Mouse (Mus musculus) left cerebral cortex, adult 2 months (tissue): ENCODE measurements around the gene Myo18a. TPM values are rescaled to one million over a fixed set of nuclear protein-coding genes. Genes with fewer than 3 reads are reported as not detected.

Experiments used
- DNase-seq, 2 experiments: peaks; one replicate each; pipeline ENCODE4 v3.0.0; 2021 to 2022; ENCODE audit warnings: low spot score in 2 of 2, mixed read lengths in 1 of 2; ENCODE audit errors: extremely low spot score in 1 of 2
- H3K27ac ChIP-seq: fragments of 200-600 bp; 2 replicates; pipeline ENCODE4 v1.8.1; 2022
- H3K4me3 ChIP-seq: fragments of 200-600 bp; 2 replicates; pipeline ENCODE4 v1.8.1; 2022
- CTCF ChIP-seq: fragments of 200-600 bp; IDR thresholded peaks from 2 replicates; pipeline ENCODE4 v1.8.1; 2022; ENCODE audit warnings: antibody characterized with exemption, mild to moderate bottlenecking, moderate library complexity
- intact Hi-C: fragments of 180-260 bp; cut with DNase I; formaldehyde crosslinking; loops from one replicate; pipeline ENCODE4 v1.15.1; 2025
- total RNA-seq, 2 experiments: library from RNA; stranded (reverse); gene quantifications; 2 replicates each; pipeline ENCODE4 v1.2.3; 2021

The Myo18a gene
- total RNA-seq, 2 experiments from 2014 or later: 164 to 169 TPM

DNA sequence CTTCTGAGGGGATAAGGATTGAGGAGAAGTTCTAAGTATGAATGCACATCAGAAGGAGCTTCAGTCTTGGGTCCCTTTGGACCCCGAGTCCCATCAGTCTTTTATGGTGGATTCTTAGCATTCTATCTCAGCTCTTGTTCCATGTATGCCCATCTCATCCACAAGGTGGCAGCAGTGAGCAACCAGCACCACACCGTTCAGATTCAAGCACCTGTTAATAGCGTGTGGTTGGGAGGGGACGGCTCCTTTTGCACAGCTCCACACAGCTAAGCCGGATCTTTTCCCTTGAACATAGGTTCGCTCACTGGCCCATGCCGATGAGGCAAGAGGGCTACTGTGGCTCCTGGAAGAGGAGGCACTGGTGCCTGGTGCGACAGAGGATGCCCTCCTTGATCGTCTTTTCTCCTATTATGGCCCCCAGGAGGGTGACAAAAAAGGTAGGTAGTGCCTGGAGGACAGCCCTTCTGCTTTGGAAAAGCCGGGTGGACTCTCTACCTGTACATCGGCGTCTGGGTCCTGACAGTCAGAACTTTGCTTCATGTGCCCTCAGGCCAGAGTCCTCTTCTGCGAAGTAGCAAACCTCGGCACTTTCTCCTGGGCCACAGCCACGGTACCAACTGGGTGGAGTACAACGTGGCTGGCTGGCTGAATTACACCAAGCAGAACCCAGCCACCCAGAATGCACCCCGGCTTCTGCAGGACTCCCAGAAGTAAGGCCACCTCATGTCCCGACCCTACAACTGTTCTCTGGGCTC lies 64.4 kb downstream of the Myo18a start:
- peak; percentile 97 for TF ChIP-seq CTCF
- Histone ChIP-seq H3K27ac (no peak overlapping the region; the same call in 1 of the 2 replicates), H3K4me3 (no peak overlapping the region)
- intact Hi-C loops: no loop called here
- peak; percentile 78 to 79 for DNase-seq

DNA sequence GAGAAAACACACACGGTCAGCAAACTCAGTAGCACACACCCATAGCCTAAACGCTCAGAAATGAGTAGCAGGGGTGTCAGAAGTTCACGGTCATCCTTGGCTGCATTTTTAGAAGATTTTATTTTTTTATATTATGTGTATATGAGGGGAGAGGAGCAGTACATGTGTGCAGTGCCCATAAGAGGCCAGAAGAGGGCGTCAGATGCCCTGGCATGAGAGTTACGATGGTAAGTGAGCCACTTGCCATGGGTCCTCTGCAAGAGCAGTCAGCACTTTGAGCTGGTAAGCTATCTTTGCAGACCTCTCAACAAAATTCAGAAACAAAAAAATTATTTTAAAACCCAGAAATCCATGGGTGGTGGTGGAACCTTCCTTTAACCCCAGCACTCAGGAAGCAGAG lies 65.1 kb downstream of the Myo18a start:
- Histone ChIP-seq H3K27ac (no peak overlapping the region), H3K4me3 (no peak overlapping the region)
- intact Hi-C loops: no loop called here
- TF ChIP-seq CTCF: peak; percentile 30
- DNase-seq: no peak

DNA sequence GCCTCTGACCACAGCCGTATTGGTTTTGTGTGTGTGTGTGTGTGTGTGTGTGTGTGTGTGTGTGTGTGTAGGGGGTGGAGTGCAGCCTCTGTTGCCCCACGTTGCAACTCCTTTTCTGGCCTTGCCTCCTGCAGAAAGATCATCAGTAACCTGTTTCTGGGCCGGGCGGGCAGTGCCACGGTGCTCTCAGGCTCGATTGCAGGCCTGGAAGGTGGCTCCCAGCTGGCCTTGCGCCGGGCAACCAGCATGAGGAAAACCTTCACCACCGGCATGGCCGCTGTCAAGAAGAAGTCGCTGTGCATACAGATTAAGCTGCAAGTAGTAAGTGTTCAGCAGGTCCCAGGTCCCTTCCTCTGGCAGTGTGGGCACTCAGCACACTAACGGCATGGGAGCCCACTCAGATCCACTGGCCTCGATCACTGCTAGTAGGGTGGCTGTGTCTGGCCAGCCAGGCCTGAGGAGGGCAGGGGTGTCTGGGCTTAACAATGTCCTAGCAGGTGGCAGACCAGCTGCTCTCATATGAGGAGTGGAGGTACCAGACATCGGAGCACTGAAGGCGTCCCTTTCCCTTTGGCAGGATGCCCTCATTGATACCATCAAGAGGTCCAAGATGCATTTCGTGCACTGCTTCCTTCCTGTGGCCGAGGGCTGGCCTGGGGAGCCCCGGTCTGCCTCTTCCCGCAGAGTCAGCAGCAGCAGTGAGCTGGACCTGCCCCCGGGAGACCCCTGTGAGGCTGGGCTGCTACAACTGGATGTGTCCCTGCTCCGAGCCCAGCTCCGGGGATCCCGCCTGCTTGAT lies 66.2 kb downstream of the Myo18a start:
- intact Hi-C loops: no loop called here
- H3K4me3 ChIP-seq: no peak overlapping the region
- no peak for TF ChIP-seq CTCF
- H3K27ac ChIP-seq: no peak overlapping the region
- no peak for DNase-seq

DNA sequence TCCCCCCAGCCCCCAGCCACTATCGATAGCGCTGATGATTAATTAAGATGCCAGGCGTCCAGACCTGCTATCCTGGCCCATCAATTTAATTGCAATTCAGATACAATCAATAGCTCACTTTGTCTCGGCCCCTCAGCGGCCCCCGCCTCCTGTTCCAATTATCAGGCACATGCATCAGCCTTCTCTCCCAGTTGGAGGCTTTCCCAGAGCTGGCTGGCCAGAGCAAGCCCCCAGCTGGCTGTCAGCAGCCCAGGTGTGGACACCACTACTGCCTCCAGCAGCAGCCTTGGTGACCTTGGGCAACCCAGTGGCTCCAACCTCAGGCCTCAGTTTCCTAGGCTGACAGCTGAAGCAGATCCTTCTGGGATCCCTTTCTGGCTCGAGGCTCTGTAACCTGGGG lies 67.8 kb downstream of the Myo18a start:
- TF ChIP-seq CTCF: no peak
- intact Hi-C loops: no loop called here
- no peak overlapping the region for H3K27ac ChIP-seq
- no peak overlapping the region for H3K4me3 ChIP-seq
- DNase-seq: no peak

DNA sequence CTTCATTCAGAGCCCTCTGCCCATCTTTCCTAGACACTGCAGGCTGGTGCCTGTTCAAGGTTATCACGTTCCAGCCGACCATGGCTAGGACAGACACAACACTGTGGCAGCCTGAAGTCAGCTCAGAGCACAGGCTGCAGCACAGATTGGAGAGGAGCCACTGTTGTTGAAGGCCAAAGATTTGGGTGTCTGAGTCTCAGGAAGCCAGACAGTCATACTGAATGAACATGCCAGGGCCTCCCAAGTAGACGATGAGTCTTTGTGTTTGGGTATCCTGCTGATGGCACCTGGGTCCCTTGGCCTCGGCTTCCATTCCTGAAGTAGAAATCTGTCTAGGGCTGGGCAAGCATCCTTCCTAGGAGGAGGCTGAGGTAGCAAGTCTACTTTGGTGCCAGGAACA lies 69.5 kb downstream of the Myo18a start:
- no peak for TF ChIP-seq CTCF
- intact Hi-C loops: no loop called here
- H3K27ac ChIP-seq: no peak overlapping the region
- H3K4me3 ChIP-seq: no peak overlapping the region
- DNase-seq: no peak

DNA sequence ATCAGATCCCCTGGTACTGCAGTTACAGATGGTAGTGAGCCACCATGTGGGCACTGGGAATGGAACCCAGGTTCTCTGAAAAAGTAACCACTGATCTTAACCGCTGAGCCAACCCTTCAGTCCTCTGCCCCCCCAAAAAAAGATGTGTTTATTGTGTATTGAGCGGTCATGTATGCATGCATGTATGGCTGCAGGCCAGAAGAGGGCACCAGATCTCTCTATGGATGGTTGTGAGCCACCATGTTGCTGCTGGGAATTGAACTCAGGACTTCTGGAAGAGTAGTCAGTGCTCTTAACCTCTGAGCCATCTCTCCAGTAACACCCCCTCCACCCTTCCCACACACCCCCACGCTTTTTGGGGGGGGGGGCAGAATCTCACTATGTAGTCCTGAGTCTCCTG lies 72.1 kb downstream of the Myo18a start:
- TF ChIP-seq CTCF: peak; percentile 35
- Histone ChIP-seq H3K27ac (no peak overlapping the region), H3K4me3 (no peak overlapping the region)
- DNase-seq: no peak
- intact Hi-C loops: no loop called here

DNA sequence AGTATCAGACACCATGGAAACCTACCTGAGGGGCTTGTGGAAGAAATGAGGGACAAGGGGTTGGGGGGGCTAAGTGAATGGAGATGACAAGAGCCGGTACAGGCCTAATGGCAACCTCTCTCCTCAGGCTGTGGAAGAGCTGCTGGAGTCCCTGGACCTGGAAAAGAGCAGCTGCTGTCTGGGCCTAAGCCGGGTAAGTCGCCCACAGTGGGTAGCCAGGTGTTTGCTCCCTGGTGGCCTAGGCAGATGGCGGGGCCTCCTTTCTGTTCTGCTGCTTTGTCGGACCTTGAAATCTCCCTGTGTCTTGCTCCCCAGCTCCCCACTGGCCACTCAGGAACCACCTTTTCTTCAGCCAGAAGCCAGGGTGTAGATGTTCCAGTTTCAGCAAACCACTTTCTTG lies 73.2 kb downstream of the Myo18a start:
- TF ChIP-seq CTCF: no peak
- Histone ChIP-seq H3K4me3 (no peak overlapping the region), H3K27ac (no peak overlapping the region)
- DNase-seq: no peak
- intact Hi-C loops: no loop called here

DNA sequence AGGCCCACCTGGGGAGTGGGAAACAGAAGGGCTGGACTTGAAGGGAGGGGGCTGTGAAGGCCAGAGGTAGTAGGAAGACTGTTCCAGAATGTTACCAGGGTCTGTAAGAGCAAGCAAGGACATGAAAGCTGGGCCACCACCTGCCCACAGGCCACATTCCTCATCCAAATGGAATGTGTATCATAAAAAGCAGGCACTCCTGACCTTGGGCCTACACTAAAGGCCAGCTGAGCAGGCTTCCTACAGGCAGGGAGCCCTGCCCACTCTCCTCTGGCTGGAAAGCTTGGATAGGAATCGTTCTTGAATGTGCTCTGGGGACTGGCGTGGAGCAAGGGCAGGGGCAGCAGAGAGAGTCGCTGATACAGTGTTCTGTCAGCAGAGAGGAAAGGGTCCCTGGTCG lies 73.7 kb downstream of the Myo18a start:
- Histone ChIP-seq H3K27ac (no peak overlapping the region), H3K4me3 (no peak overlapping the region)
- no peak for DNase-seq
- intact Hi-C loops: no loop called here
- no peak for TF ChIP-seq CTCF

DNA sequence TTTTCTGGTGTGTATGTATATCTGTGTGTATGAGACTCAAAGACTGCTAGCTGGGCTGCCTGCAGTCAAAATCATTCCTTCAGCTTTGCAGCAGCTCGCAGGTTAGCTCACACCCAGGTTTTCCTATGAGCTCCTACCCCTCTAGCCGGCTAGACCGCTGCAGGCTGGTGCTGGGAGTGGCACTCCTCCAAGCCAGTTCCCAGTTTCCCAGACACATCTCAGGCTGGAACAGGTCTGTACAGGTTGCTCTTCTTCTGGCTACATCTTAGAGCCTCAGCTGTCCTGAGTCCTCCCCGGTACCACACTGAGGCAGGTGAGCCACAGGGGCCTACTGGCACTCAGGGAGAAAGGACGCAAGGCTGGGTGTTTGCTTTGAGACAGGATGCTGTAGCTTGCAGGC lies 74.8 kb downstream of the Myo18a start:
- TF ChIP-seq CTCF: no peak
- intact Hi-C loops: no loop called here
- no peak overlapping the region for H3K27ac ChIP-seq
- DNase-seq: no peak
- no peak overlapping the region for H3K4me3 ChIP-seq

DNA sequence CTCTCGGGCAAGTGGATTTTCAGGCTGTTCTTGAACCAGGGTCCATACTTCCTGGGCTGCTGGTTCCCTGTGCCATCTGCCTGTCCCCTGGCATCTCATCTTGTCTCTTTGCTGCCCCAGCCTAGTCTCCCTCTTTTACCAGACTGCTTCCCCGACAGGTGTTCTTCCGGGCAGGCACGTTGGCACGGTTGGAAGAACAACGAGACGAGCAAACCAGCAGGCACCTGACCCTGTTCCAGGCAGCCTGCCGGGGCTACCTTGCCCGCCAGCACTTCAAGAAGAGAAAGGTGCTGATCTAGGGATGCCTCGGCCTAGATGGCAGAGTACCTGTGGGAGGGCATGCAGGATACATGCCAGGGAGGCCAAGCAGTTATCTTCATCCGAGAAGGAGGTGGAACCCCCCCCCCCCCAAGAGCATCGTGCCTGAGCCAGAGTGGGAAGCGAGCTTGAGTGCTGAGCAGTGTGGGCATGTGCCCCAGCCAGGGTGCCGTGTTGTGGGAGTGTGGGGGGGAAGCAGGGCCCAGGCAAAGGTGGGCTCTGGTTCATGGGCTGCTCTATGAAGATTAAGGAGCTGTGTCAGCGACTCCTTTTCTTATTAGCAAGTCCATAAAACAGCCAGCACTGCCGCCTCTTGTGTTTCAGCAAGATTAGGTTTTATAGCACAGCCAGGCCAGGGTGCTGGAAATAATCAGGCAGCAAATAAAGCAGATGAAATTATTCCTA lies 77.6 kb downstream of the Myo18a start:
- no peak for DNase-seq
- H3K27ac ChIP-seq: no peak overlapping the region

DNA sequence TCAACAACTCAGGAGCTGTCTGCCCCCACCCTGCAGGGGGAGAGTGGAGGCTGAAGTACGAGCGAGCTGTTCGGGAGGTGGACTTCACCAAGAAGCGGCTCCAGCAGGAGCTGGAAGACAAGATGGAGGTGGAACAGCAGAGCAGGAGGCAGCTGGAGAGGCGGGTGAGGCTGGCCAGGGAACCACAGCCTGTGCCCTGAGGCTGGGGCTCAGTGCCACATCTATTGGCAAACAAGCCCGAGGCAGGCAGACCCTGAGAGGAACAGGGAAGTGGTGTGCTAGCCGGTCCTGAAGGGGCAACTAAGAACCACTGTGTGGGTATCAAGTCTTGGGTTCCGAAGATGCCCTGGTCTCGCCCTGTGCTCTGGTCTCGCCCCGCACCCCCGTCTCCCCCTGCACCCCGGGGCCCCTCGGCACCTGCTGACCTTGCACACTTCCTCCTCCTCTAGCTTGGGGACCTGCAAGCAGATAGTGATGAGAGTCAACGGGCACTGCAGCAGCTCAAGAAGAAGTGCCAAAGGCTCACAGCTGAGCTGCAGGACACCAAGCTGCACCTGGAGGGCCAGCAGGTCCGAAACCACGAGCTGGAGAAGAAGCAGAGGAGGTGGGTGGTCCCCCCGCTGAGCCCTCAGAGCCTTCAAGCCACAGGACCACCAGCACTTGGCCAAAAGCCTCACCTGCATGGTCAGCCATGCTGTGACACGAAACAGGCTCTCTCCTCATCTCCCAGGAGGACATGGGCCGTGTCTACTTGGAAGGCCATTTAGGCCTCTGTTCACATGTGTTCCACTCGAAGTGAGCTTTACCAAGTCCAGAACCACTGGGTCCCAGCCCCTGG lies 80.2 kb downstream of the Myo18a start:
- no peak for TF ChIP-seq CTCF
- DNase-seq: no peak
- H3K4me3 ChIP-seq: no peak overlapping the region
- intact Hi-C loops: no loop called here
- H3K27ac ChIP-seq: no peak overlapping the region

More for the DNA sequence above, 77.6 kb downstream of the Myo18a start:
- intact Hi-C loops: no loop called here
- no peak overlapping the region for H3K4me3 ChIP-seq
- no peak for TF ChIP-seq CTCF
